28 mouse cellular contexts compared by ENCODE assay signal in genomic region chr6:28555428-28555827, GRCm38 (mm10).
DNase-seq lines count a peak whose midpoint lies in the region; ATAC-seq and TF ChIP-seq lines count a peak whose summit lies in the region.
"Had no signal": no experiment of that assay in that cellular context is flagged by ENCODE, and none has a peak within 500 bp of the region (broad histone marks: within the 10 kb centered on the region; RNA-seq: fewer than 3 reads in every experiment).

No protein-coding gene starts in this region.

- H3K79me2 ChIP-seq in CH12.LX (replicated peaks; ENCODE audit: control insufficient read depth, extremely low read depth, insufficient read depth, poor library complexity, severe bottlenecking) = peaks cover 36% of the 10 kb centered on the region

- H3K9me3 ChIP-seq in heart, embryonic 13.5 days = no peaks in the 10 kb centered on the region
- no peaks in the 10 kb centered on the region for H3K9me3 ChIP-seq in neural tube, embryonic 13.5 days
- no peaks in the 10 kb centered on the region for H3K9me3 ChIP-seq in neural tube, embryonic 15.5 days (replicated peaks)
- no peaks in the 10 kb centered on the region for H3K9me3 ChIP-seq in CH12.LX (replicated peaks; ENCODE audit: low read length)
- H3K9me3 ChIP-seq: embryonic facial prominence, embryonic 12.5 days; embryonic facial prominence, embryonic 15.5 days; heart, embryonic 15.5 days; hindbrain, embryonic 12.5 days; hindbrain, embryonic 15.5 days; intestine, embryonic 15.5 days had no signal

- dilution Hi-C loops in CH12.LX (cut with MboI; ENCODE audit: extremely low pct_ligation_motif_present, extremely low pct_unique_long_range_greater_than_20kb, low sequenced_read_pairs) = no loop called here

- in situ Hi-C loops in CH12.LX (cut with MboI; ENCODE audit: low pct_ligation_motif_present, low pct_unique_long_range_greater_than_20kb, low sequenced_read_pairs) = loop anchor here (25.0 kb wide), 1 partner anchor 457 kb away; no protein-coding TSS in a partner anchor

- DNase-seq in heart, postnatal 4 days = no peak
- no peak for DNase-seq in left cerebral cortex, adult 2 months (ENCODE audit: extremely low spot score in 1 of 2, low spot score in 2 of 2)
- DNase-seq in left cerebral cortex, adult 9 months (ENCODE audit: low spot score in 2 of 2) = no peak
- DNase-seq in CH12.LX (ENCODE audit: extremely low read depth) = peak; percentile 46
- no peak for DNase-seq in gastrocnemius, adult 2 months
- DNase-seq: adrenal gland, adult 8-10 months; adrenal gland, postnatal 25 days; cerebellum, adult 18-20 months; cerebellum, adult 9-10 months; cerebellum, postnatal 14 days; forebrain, postnatal 0 days; gastrocnemius, postnatal 14 days; heart, adult 11 months; heart, postnatal 10 days; heart, postnatal 36 days had no signal

- TF ChIP-seq EP300 in CH12.LX (IDR thresholded peaks at IDR 0.05; ENCODE audit: low read length) = peak; percentile 61

- H3K27me3 ChIP-seq in heart, embryonic 13.5 days (replicated peaks) = no peaks in the 10 kb centered on the region
- H3K27me3 ChIP-seq in neural tube, embryonic 13.5 days = no peaks in the 10 kb centered on the region
- H3K27me3 ChIP-seq in neural tube, embryonic 15.5 days (replicated peaks) = no peaks in the 10 kb centered on the region
- no peaks in the 10 kb centered on the region for H3K27me3 ChIP-seq in CH12.LX (replicated peaks)
- H3K27me3 ChIP-seq: embryonic facial prominence, embryonic 12.5 days; embryonic facial prominence, embryonic 15.5 days; heart, embryonic 15.5 days; hindbrain, embryonic 12.5 days; hindbrain, embryonic 15.5 days; intestine, embryonic 15.5 days had no signal

- no peak overlapping the region for H3K4me3 ChIP-seq in heart, embryonic 13.5 days
- no peak overlapping the region for H3K4me3 ChIP-seq in left cerebral cortex, adult 2 months
- H3K4me3 ChIP-seq in neural tube, embryonic 13.5 days = no peak overlapping the region
- H3K4me3 ChIP-seq in neural tube, embryonic 15.5 days (replicated peaks) = no peak overlapping the region
- H3K4me3 ChIP-seq in CH12.LX (replicated peaks in 1 of 3; ENCODE audit: low read depth in 2 of 3, low read length in 2 of 3, poor library complexity in 1 of 3) = no peak overlapping the region
- H3K4me3 ChIP-seq in gastrocnemius, adult 2 months = no peak overlapping the region
- H3K4me3 ChIP-seq: embryonic facial prominence, embryonic 12.5 days; embryonic facial prominence, embryonic 15.5 days; heart, embryonic 15.5 days; hindbrain, embryonic 12.5 days; hindbrain, embryonic 15.5 days; intestine, embryonic 15.5 days had no signal

- H3K9ac ChIP-seq in heart, embryonic 13.5 days = 0 out of 2 replicates have a peak overlapping the region, but pooled peaks have one; percentile 45
- no peak overlapping the region for H3K9ac ChIP-seq in neural tube, embryonic 13.5 days
- H3K9ac ChIP-seq in neural tube, embryonic 15.5 days (replicated peaks) = no peak overlapping the region
- H3K9ac ChIP-seq in CH12.LX (ENCODE audit: insufficient read depth, low read depth) = no peak overlapping the region
- H3K9ac ChIP-seq: embryonic facial prominence, embryonic 12.5 days; embryonic facial prominence, embryonic 15.5 days; forebrain, postnatal 0 days; heart, embryonic 15.5 days; hindbrain, embryonic 12.5 days; hindbrain, embryonic 15.5 days; intestine, embryonic 15.5 days had no signal

- no peak overlapping the region for H3K4me2 ChIP-seq in heart, embryonic 13.5 days
- no peak overlapping the region for H3K4me2 ChIP-seq in neural tube, embryonic 13.5 days
- no peak overlapping the region for H3K4me2 ChIP-seq in neural tube, embryonic 15.5 days
- peak overlapping the region; percentile 5; the same call in 1 of the 2 replicates for H3K4me2 ChIP-seq in CH12.LX (ENCODE audit: insufficient read depth, low read depth, poor library complexity, severe bottlenecking)
- H3K4me2 ChIP-seq: embryonic facial prominence, embryonic 12.5 days; embryonic facial prominence, embryonic 15.5 days; heart, embryonic 11.5 days; heart, embryonic 15.5 days; hindbrain, embryonic 12.5 days; hindbrain, embryonic 15.5 days; intestine, embryonic 15.5 days had no signal

- no peak for TF ChIP-seq CTCF in left cerebral cortex, adult 2 months (IDR thresholded peaks at IDR 0.05)
- TF ChIP-seq CTCF in CH12.LX (conservative IDR thresholded peaks at IDR 0.05 in 1 of 2, IDR thresholded peaks at IDR 0.05 in 1 of 2; ENCODE audit: low read depth in 2 of 2, low read length in 2 of 2) = no peak
- no peak for TF ChIP-seq CTCF in gastrocnemius, adult 2 months (IDR thresholded peaks at IDR 0.05)

- peaks cover 16% of the 10 kb centered on the region for H3K4me1 ChIP-seq in heart, embryonic 13.5 days
- peaks cover 25% of the 10 kb centered on the region for H3K4me1 ChIP-seq in neural tube, embryonic 13.5 days (replicated peaks)
- peaks cover 28% of the 10 kb centered on the region for H3K4me1 ChIP-seq in neural tube, embryonic 15.5 days
- H3K4me1 ChIP-seq in CH12.LX (ENCODE audit: control insufficient read depth in 1 of 2, insufficient read depth in 2 of 2) = peaks cover 21 to 72% of the 10 kb centered on the region in 2 experiments
- H3K4me1 ChIP-seq: embryonic facial prominence, embryonic 12.5 days; intestine, embryonic 15.5 days had no signal

- no peak for TF ChIP-seq POLR2A in CH12.LX (IDR thresholded peaks at IDR 0.05; ENCODE audit: low read depth, low read length)

- ATAC-seq in heart, embryonic 13.5 days (ENCODE audit: extremely low read depth, insufficient number of reproducible peaks, low FRiP score, low TSS enrichment) = no peak
- no peak for ATAC-seq in neural tube, embryonic 13.5 days (ENCODE audit: low read depth)
- no peak for ATAC-seq in neural tube, embryonic 15.5 days (ENCODE audit: low FRiP score)
- ATAC-seq: activated CD4-positive, CD25-positive, alpha-beta regulatory T cell, adult 4 months; CD4-positive, CD25-positive, alpha-beta regulatory T cell, adult 4 months; forebrain, embryonic 14.5 days; forebrain, postnatal 0 days; intestine, embryonic 15.5 days had no signal

- 0 out of 2 replicates have a peak overlapping the region, but pooled peaks have one; percentile 29 for H3K27ac ChIP-seq in heart, embryonic 13.5 days (replicated peaks)
- H3K27ac ChIP-seq in left cerebral cortex, adult 2 months = peak overlapping the region; percentile 86
- peak overlapping the region; percentile 20; the same call in 1 of the 2 replicates for H3K27ac ChIP-seq in neural tube, embryonic 13.5 days (replicated peaks)
- no peak overlapping the region for H3K27ac ChIP-seq in neural tube, embryonic 15.5 days (replicated peaks)
- H3K27ac ChIP-seq in CH12.LX (ENCODE audit: insufficient read depth, low read depth) = peak overlapping the region; percentile 58
- no peak overlapping the region for H3K27ac ChIP-seq in gastrocnemius, adult 2 months
- H3K27ac ChIP-seq: embryonic facial prominence, embryonic 12.5 days; embryonic facial prominence, embryonic 15.5 days; hindbrain, embryonic 12.5 days; hindbrain, embryonic 15.5 days; intestine, embryonic 15.5 days had no signal

- TF ChIP-seq RAD21 in CH12.LX (IDR thresholded peaks at IDR 0.05; ENCODE audit: low read depth, low read length) = no peak

- H3K36me3 ChIP-seq in heart, embryonic 13.5 days = peaks cover 40% of the 10 kb centered on the region
- no peaks in the 10 kb centered on the region for H3K36me3 ChIP-seq in neural tube, embryonic 13.5 days
- H3K36me3 ChIP-seq in neural tube, embryonic 15.5 days = no peaks in the 10 kb centered on the region
- H3K36me3 ChIP-seq in CH12.LX (replicated peaks in 1 of 2; ENCODE audit: control insufficient read depth in 1 of 2, insufficient read depth in 1 of 2, low read length in 1 of 2) = peaks cover 39 to 81% of the 10 kb centered on the region in 2 experiments
- H3K36me3 ChIP-seq: heart, embryonic 15.5 days; hindbrain, embryonic 12.5 days; hindbrain, embryonic 15.5 days had no signal

- intact Hi-C loops in left cerebral cortex, adult 2 months (cut with DNase I) = loop anchor here (5.0 kb wide), 1 partner anchor 197 kb away; no protein-coding TSS in a partner anchor
- intact Hi-C loops in gastrocnemius, adult 2 months (cut with DNase I) = no loop called here

- 77% methylated on average over 7 of the region's 7 CpGs for WGBS in heart, embryonic 13.5 days
- 86% methylated on average over 7 of the region's 7 CpGs for WGBS in neural tube, embryonic 13.5 days
- whole genome bisulfite sequencing in neural tube, embryonic 15.5 days = 79% methylated on average over 7 of the region's 7 CpGs

TF ChIP-seq in CH12.LX, 34 proteins besides CTCF, POLR2A, EP300 and RAD21:
- TF ChIP-seq TCF12 (IDR thresholded peaks at IDR 0.05; ENCODE audit: low read depth, low read length) (peak; percentile 58; the same call in 1 of the 2 replicates), ELF1 (IDR thresholded peaks at IDR 0.05; ENCODE audit: low read depth, low read length) (no peak), MAX (IDR thresholded peaks at IDR 0.05; ENCODE audit: low read length) (0 out of 2 replicates have a peak, but pooled peaks have one; percentile 35), SMC3 (IDR thresholded peaks at IDR 0.05; ENCODE audit: low read depth, low read length) (no peak), JUND (conservative IDR thresholded peaks at IDR 0.05; ENCODE audit: low read depth, low read length) (no peak), POLR2AphosphoS2 (IDR thresholded peaks at IDR 0.05; ENCODE audit: low read depth, low read length) (no peak), ZMIZ1 (IDR thresholded peaks at IDR 0.05; ENCODE audit: low read depth, low read length) (no peak), MYC (IDR thresholded peaks at IDR 0.05; ENCODE audit: low read depth, low read length) (0 out of 2 replicates have a peak, but pooled peaks have one; percentile 20)

Comparison
In these comparisons a context has a peak if more than half of its experiments do, and no peak if none do; other contexts are left out.
1. H3K27ac ChIP-seq: peak in heart, embryonic 13.5 days (single experiment), left cerebral cortex, adult 2 months (single experiment), neural tube, embryonic 13.5 days (single experiment) and CH12.LX (single experiment); none in neural tube, embryonic 15.5 days (single experiment) and gastrocnemius, adult 2 months (single experiment).